Mouse (Mus musculus) small intestine, adult 2 months (tissue): ENCODE measurements around the gene Zc3h7a. TPM values are rescaled to one million over a fixed set of nuclear protein-coding genes. Genes with fewer than 3 reads are reported as not detected.
"Not testable (repeated sequence)": the region's sequence is repeated elsewhere in the genome, so short reads cannot be mapped to it uniquely, and the experiment has no call there.

Experiments
- H3K27ac ChIP-seq: fragments of 200-500 bp; 2 replicates; pipeline ENCODE4 v1.5.1; 2012; ENCODE audit warnings: low read depth, low read length, control low read depth, inconsistent platforms; ENCODE audit not compliant: insufficient read depth
- H3K27me3 ChIP-seq: fragments of 200-500 bp; 2 replicates; pipeline ENCODE4 v1.6.1; 2012; ENCODE audit warnings: mild to moderate bottlenecking, moderate library complexity, low read length, inconsistent platforms; ENCODE audit not compliant: control insufficient read depth, insufficient read depth
- H3K36me3 ChIP-seq: fragments of 200-500 bp; 2 replicates; pipeline ENCODE4 v1.6.1; 2012; ENCODE audit warnings: mild to moderate bottlenecking, low read length, control low read depth, inconsistent platforms; ENCODE audit not compliant: control insufficient read depth, insufficient read depth
- H3K4me1 ChIP-seq: fragments of 200-500 bp; 2 replicates; pipeline ENCODE4 v1.6.1; 2012; ENCODE audit warnings: low read length, inconsistent platforms, mixed read lengths; ENCODE audit not compliant: control insufficient read depth, insufficient read depth, insufficient read length
- H3K4me3 ChIP-seq: fragments of 200-500 bp; 2 replicates; pipeline ENCODE4 v1.5.1; 2012; ENCODE audit warnings: low read depth, mild to moderate bottlenecking, control low read depth, inconsistent platforms, low read length, moderate library complexity
- CTCF ChIP-seq: fragments of 200-500 bp; IDR thresholded peaks from 2 replicates; pipeline ENCODE4 v1.5.1; 2012; ENCODE audit warnings: low read depth, mild to moderate bottlenecking, control low read depth, inconsistent platforms, low read length, moderate library complexity, mixed read lengths; ENCODE audit not compliant: insufficient replicate concordance, insufficient read length; ENCODE audit errors: extremely low read depth
- POLR2A ChIP-seq: fragments of 200-500 bp; IDR thresholded peaks from 2 replicates; pipeline ENCODE4 v1.6.1; 2012; ENCODE audit warnings: low read depth, mild to moderate bottlenecking, control low read depth, inconsistent platforms, low read length, moderate library complexity
- WGBS: fragments of 180-500 bp; shearing (Covaris S2); methylation state at CpG from one replicate; pipeline ENCODE4 v1.1.7; 2018; 5-methylcytosine and 5-hydroxymethylcytosine counted together
- polyA plus RNA-seq: library from polyadenylated mRNA; depleted of rRNA; stranded (reverse); fragments of >200 nt; gene quantifications from 2 replicates; pipeline ENCODE4 v1.2.3, GENCODE M21; 2012

Gene Zc3h7a
- polyA plus RNA-seq, 1 experiment: 23.2 TPM

DNA sequence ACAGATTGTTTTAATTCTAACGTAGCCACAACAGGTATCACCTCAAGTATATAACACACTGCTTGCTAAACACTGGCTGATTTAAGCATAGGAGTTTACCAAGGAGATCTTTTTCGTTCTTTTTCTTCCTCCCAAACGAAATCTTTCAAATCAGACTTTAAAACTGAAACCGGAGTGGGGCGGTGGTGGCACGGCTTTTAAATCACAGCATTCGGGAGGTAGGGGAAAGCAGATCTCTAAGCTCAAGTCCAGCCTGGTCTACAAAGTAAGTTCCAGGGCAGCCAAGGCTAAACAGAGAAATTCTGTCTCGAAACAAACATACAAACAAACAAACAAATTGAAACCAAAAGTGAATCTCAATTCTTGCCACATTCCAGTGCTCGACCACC, 1.1 kb downstream of the Zc3h7a start:
- Histone ChIP-seq H3K27ac (peak overlapping the region; percentile 95), H3K4me1 (peaks cover 23% of the 10 kb centered on the region), H3K27me3 (no peaks in the 10 kb centered on the region), H3K36me3 (no peaks in the 10 kb centered on the region), H3K4me3 (peak overlapping the region; percentile 96)
- TF ChIP-seq CTCF (no peak), POLR2A (no peak)
- WGBS: 1% methylated on average over 9 of the region's 9 CpGs

DNA sequence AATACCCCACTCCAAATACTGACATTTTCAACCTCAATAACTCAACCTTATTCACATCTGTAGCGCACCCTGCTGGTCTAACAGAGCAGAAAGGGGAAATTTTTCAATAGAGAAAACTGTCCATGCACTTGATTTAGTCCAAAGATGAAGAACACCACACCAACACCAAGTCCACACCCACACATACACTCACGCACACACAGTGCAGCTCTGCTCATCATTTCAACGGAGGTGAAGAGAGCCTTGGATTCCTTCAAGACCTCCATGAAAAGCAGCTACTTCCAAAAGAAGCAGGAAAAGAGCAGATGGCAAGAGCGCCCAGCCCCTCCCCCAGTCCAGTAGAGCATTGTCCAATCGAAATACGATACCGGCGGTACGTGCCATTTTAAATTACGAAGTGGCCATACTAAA, 1.5 kb downstream of the Zc3h7a start:
- H3K4me3 ChIP-seq: peak overlapping the region; percentile 96
- no peaks in the 10 kb centered on the region for H3K27me3 ChIP-seq
- H3K36me3 ChIP-seq: no peaks in the 10 kb centered on the region
- WGBS: 2% methylated on average over 10 of the region's 10 CpGs
- no peak for TF ChIP-seq POLR2A
- no peak for TF ChIP-seq CTCF
- peak overlapping the region; percentile 95 for H3K27ac ChIP-seq
- H3K4me1 ChIP-seq: peaks cover 23% of the 10 kb centered on the region

DNA sequence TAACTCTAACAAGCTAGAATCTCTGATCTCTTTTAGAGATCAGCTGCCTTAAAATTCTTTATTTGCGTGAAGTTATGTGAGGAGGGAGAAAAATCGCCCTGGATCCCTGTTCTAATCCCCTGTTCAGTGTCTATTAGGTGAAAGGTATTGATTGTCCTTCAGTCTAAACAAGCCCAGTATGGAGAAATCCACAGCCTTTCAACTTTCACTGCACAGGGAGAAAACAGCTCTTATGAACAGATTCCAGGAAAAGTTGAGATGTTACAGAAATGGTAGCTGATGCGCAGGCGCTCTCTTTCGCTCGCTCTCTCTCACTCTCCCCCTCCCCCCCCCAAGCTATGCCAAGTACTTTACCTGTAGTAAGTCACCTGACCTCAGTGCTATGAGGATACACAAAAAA, 4.5 kb downstream of the Zc3h7a start:
- H3K4me3 ChIP-seq: no peak overlapping the region
- H3K27ac ChIP-seq: no peak overlapping the region
- WGBS: 90% methylated on average over 6 of the region's 6 CpGs
- TF ChIP-seq CTCF: no peak
- TF ChIP-seq POLR2A: no peak
- H3K4me1 ChIP-seq: peaks cover 14% of the 10 kb centered on the region
- H3K36me3 ChIP-seq: no peaks in the 10 kb centered on the region
- no peaks in the 10 kb centered on the region for H3K27me3 ChIP-seq

DNA sequence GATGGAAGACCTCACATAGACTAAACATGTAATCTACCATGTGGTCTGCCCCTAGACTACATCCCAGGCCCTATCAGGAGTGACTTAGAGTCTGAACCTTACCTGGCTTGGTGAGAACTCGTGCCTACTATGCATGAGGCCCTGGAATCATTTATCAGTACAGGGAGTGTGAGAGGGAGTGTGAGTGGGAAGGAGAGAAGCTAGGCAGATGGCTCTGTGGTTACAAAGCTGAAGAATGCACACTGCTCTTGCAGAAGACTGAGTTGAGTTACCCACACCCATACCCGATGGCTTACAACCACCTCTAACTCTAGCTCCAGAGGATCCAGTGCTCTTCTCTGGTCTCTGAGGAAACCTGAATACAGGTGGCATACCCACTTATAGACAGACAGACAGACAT, 9.8 kb downstream of the Zc3h7a start:
- WGBS: 80% methylated on average over 2 of the region's 2 CpGs

DNA sequence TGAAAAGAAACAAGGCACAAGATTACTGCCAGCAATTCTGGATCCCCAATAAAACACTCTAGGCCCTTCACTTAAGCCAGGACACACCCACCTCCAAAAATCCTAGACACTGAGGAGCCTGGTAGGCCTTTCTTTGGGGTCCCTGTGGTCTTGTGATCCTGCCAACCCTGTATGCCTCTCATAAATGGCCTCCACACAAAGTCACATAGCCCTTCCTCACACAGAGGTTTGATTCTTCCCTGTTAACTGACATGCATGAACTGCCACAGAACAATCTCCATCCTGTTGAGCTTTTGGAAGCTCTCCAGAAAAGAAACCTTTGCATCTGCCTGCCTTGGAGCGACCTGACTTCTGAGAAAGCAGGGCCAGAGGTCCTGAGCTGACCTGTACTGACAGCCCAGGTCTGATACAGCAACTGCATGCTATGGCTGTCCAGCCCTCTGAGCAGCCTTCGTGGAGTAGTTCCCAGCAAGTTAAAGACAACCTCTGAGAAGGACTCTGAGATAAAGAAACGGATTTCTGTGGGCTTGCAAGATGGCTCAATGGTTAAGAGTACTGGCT, 11.4 kb downstream of the Zc3h7a start:
- Histone ChIP-seq H3K27ac (no peak overlapping the region), H3K4me1 (no peaks in the 10 kb centered on the region), H3K4me3 (no peak overlapping the region), H3K36me3 (peaks cover 28% of the 10 kb centered on the region), H3K27me3 (no peaks in the 10 kb centered on the region)
- TF ChIP-seq CTCF (no peak), POLR2A (no peak)
- 46% methylated on average over 3 of the region's 3 CpGs for WGBS

More for the DNA sequence above, 9.8 kb downstream of the Zc3h7a start:
- Histone ChIP-seq H3K27ac (no peak overlapping the region), H3K4me3 (no peak overlapping the region), H3K4me1 (peaks cover 3% of the 10 kb centered on the region; the same call in 1 of the 2 replicates), H3K36me3 (peaks cover 22% of the 10 kb centered on the region), H3K27me3 (no peaks in the 10 kb centered on the region)
- no peak for TF ChIP-seq POLR2A
- TF ChIP-seq CTCF: no peak

DNA sequence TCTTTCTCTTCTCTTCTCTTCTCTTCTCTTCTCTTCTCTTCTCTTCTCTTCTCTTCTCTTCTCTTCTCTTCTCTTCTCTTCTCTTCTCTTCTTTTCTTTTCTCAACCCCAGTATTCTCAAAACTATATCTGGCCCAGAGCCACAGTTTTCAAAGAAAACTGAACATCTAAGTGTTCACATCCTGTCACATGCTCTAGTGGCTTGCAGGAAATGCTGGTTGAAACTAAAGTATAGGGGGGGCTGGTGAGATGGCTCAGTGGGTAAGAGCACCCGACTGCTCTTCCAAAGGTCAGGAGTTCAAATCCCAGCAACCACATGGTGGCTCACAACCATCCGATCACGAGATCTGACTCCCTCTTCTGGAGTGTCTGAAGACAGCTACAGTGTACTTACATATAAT, 18.5 kb downstream of the Zc3h7a start:
- not testable (repeated sequence) for H3K27me3 ChIP-seq, H3K4me3 ChIP-seq, H3K4me1 ChIP-seq, H3K27ac ChIP-seq
- 53% methylated on average over 3 of the region's 3 CpGs for WGBS
- peaks cover 65% of the 10 kb centered on the region for H3K36me3 ChIP-seq

DNA sequence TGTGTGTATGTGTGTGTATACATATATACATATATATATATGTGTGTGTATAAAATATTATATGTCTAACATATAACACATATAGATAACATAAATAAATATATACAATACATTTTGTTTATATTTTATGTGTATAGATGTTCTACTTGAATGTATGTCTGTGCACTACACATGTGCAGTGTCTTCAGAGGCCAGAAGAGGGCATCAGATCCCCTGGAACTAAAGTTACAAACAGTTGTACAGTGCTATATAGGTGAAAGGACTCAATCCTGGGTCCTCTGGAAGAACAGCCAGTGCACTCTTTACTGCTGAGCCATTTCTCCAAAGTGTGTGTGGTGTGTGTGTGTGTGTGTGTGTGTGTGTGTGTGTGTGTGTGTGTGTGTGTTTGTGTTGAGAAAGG, 21.7 kb downstream of the Zc3h7a start:
- H3K27ac ChIP-seq: no peak overlapping the region
- no peaks in the 10 kb centered on the region for H3K4me1 ChIP-seq
- H3K36me3 ChIP-seq: peaks cover 69% of the 10 kb centered on the region
- TF ChIP-seq POLR2A (no peak), CTCF (no peak)
- no peaks in the 10 kb centered on the region for H3K27me3 ChIP-seq
- H3K4me3 ChIP-seq: no peak overlapping the region

DNA sequence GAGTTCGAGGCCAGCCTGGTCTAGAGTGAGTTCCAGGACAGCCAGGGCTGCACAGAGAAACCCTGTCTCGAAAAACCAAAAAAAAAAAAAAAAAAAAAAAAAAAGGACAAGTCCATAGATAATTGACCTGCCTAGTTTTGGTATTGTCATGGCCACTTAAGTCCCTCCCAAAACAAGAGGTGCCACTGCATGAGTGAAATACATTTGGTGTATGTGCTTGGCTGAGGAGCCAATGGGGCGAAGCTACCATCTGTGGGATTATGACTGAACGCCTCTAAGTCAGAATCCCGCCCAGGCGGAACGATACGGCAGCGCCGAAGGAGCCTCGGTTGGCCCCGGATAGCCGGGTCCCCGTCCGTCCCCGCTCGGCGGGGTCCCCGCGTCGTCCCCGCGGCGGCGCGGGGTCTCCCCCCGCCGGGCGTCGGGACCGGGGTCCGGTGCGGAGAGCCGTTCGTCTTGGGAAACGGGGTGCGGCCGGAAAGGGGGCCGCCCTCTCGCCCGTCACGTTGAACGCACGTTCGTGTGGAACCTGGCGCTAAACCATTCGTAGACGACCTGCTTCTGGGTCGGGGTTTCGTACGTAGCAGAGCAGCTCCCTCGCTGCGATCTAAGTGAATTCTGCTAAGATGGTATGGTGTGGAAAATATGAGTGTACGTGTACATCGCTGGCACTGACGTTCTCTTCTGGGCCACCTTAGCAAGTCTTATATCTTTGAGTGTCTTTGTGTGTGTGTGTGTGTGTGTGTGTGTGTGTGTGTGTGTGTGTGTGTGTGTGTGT, 32.3 kb downstream of the Zc3h7a start:
- peaks cover 71% of the 10 kb centered on the region for H3K36me3 ChIP-seq
- 27% methylated on average over 56 of the region's 56 CpGs for WGBS
- H3K27me3 ChIP-seq, H3K4me3 ChIP-seq, H3K27ac ChIP-seq, H3K4me1 ChIP-seq: not testable (repeated sequence)
